Mouse (Mus musculus) MEL (cell line): ENCODE measurements around the gene Ccr6. TPM values are rescaled to one million over a fixed set of nuclear protein-coding genes. Genes with fewer than 3 reads are reported as not detected.
A peak's percentile ranks its signal among the peaks of the same experiment; 100 is the strongest.

Experiments used
- DNase-seq: peaks from one replicate; pipeline ENCODE4 v3.0.0; 2011; ENCODE audit warnings: low read depth, low spot score
- H3K27ac ChIP-seq: 2 replicates; pipeline ENCODE4 v1.5.1; 2012; ENCODE audit warnings: low read depth, mild to moderate bottlenecking, control low read depth, low read length, moderate library complexity; ENCODE audit not compliant: control insufficient read depth
- H3K27me3 ChIP-seq, 2 experiments: fragments of 150-350 bp in 1 of 2; sonication (generic) in 1 of 2; 2 replicates each; pipeline ENCODE4 v1.6.1; 2012; ENCODE audit warnings: low read length in 2 of 2, mild to moderate bottlenecking in 2 of 2, improper control_type of control experiment in 1 of 2, moderate library complexity in 1 of 2; ENCODE audit not compliant: insufficient read depth in 2 of 2, control insufficient read depth in 1 of 2
- H3K36me3 ChIP-seq, 2 experiments: 2 replicates each; pipeline ENCODE4 v1.6.1; 2012 to 2014; ENCODE audit warnings: low read length in 2 of 2, improper control_type of control experiment in 1 of 2, inconsistent platforms in 1 of 2, mild to moderate bottlenecking in 1 of 2; ENCODE audit not compliant: insufficient read depth in 2 of 2, control insufficient read depth in 1 of 2
- H3K4me1 ChIP-seq, 2 experiments: fragments of 150-350 bp in 1 of 2; sonication (generic) in 1 of 2; 2 replicates each; pipeline ENCODE4 v1.6.1; 2012; ENCODE audit warnings: low read length in 2 of 2, improper control_type of control experiment in 1 of 2, mild to moderate bottlenecking in 1 of 2; ENCODE audit not compliant: insufficient read depth in 2 of 2, control insufficient read depth in 1 of 2
- H3K4me3 ChIP-seq, 2 experiments: fragments of 150-350 bp in 1 of 2; sonication (generic) in 1 of 2; 2 replicates each; pipeline ENCODE4 v1.5.1; 2012; ENCODE audit warnings: low read depth in 2 of 2, low read length in 2 of 2, mild to moderate bottlenecking in 2 of 2, moderate library complexity in 2 of 2, control low read depth in 1 of 2, improper control_type of control experiment in 1 of 2; ENCODE audit not compliant: control insufficient read depth in 1 of 2, insufficient read depth in 1 of 2
- H3K79me2 ChIP-seq: 2 replicates; pipeline ENCODE4 v1.6.1; 2012; ENCODE audit warnings: mild to moderate bottlenecking, low read length, moderate library complexity; ENCODE audit not compliant: control insufficient read depth, poor library complexity, insufficient read depth
- H3K9ac ChIP-seq: 2 replicates; pipeline ENCODE4 v1.6.1; 2012; ENCODE audit warnings: low read depth, mild to moderate bottlenecking, control low read depth, low read length, moderate library complexity; ENCODE audit not compliant: control insufficient read depth, poor library complexity, severe bottlenecking
- H3K9me3 ChIP-seq: fragments of 150-350 bp; sonication (generic); replicated peaks from 2 replicates; pipeline ENCODE4 v1.6.1; 2012; ENCODE audit warnings: mild to moderate bottlenecking, low read length, improper control_type of control experiment, moderate library complexity; ENCODE audit not compliant: insufficient read depth
- CHD2 ChIP-seq: IDR thresholded peaks from 2 replicates; pipeline ENCODE4 v1.6.1; 2011; ENCODE audit warnings: low read length, improper control_type of control experiment
- CTCF ChIP-seq, 3 experiments: IDR thresholded peaks in 2 of 3; conservative IDR thresholded peaks in 1 of 3; 2 replicates each; pipeline ENCODE4 v1.5.1; 2011 to 2012; ENCODE audit warnings: low read length in 3 of 3, low read depth in 2 of 3, mild to moderate bottlenecking in 2 of 3, improper control_type of control experiment in 1 of 3, inconsistent platforms in 1 of 3, mixed read lengths in 1 of 3, moderate library complexity in 1 of 3; ENCODE audit not compliant: control insufficient read depth in 1 of 3, insufficient read depth in 1 of 3, poor library complexity in 1 of 3, severe bottlenecking in 1 of 3
- E2F4 ChIP-seq: IDR thresholded peaks from 2 replicates; pipeline ENCODE4 v1.6.1; 2011; ENCODE audit warnings: low read depth, low read length, improper control_type of control experiment, borderline replicate concordance
- EP300 ChIP-seq, 2 experiments: IDR thresholded peaks; 2 replicates each; pipeline ENCODE4 v1.6.1; 2011; ENCODE audit warnings: improper control_type of control experiment in 2 of 2, low read length in 2 of 2, low read depth in 1 of 2, mild to moderate bottlenecking in 1 of 2
- GABPA ChIP-seq: IDR thresholded peaks from 2 replicates; pipeline ENCODE4 v1.6.1; 2012; ENCODE audit warnings: low read depth, mild to moderate bottlenecking, inconsistent platforms, low read length, improper control_type of control experiment, moderate library complexity
- GATA1 ChIP-seq: IDR thresholded peaks from 2 replicates; pipeline ENCODE4 v1.6.1; 2011; ENCODE audit warnings: low read depth, low read length, improper control_type of control experiment
- HCFC1 ChIP-seq: IDR thresholded peaks from 2 replicates; pipeline ENCODE4 v1.6.1; 2012; ENCODE audit warnings: low read depth, mild to moderate bottlenecking, inconsistent platforms, low read length, improper control_type of control experiment, moderate library complexity
- JUND ChIP-seq: IDR thresholded peaks from 2 replicates; pipeline ENCODE4 v1.6.1; 2011; ENCODE audit warnings: low read depth, mild to moderate bottlenecking, improper control_type of control experiment, low read length
- MAFK ChIP-seq: IDR thresholded peaks from 2 replicates; pipeline ENCODE4 v1.6.1; 2011; ENCODE audit warnings: low read depth, mild to moderate bottlenecking, low read length, improper control_type of control experiment, borderline replicate concordance
- MXI1 ChIP-seq: IDR thresholded peaks from 2 replicates; pipeline ENCODE4 v1.6.1; 2011; ENCODE audit warnings: mild to moderate bottlenecking, low read depth, low read length, improper control_type of control experiment
- NELFE ChIP-seq: IDR thresholded peaks from 2 replicates; pipeline ENCODE4 v1.6.1; 2011; ENCODE audit warnings: low read depth, low read length, improper control_type of control experiment
- POLR2A ChIP-seq, 2 experiments: IDR thresholded peaks; 2 replicates each; pipeline ENCODE4 v1.6.1; 2011 to 2012; ENCODE audit warnings: low read length in 2 of 2, mild to moderate bottlenecking in 2 of 2, control low read depth in 1 of 2, improper control_type of control experiment in 1 of 2, low read depth in 1 of 2, moderate library complexity in 1 of 2; ENCODE audit not compliant: control insufficient read depth in 1 of 2, insufficient read depth in 1 of 2, poor library complexity in 1 of 2
- POLR2AphosphoS5 ChIP-seq: IDR thresholded peaks from 2 replicates; pipeline ENCODE4 v1.6.1; 2012; ENCODE audit warnings: low read depth, borderline replicate concordance, mild to moderate bottlenecking, inconsistent platforms, low read length, moderate library complexity, mixed read lengths
- RCOR1 ChIP-seq: IDR thresholded peaks from 2 replicates; pipeline ENCODE4 v1.6.1; 2012; ENCODE audit warnings: low read depth, mild to moderate bottlenecking, inconsistent platforms, low read length, improper control_type of control experiment
- SIN3A ChIP-seq: IDR thresholded peaks from 2 replicates; pipeline ENCODE4 v1.6.1; 2012; ENCODE audit warnings: low read length, improper control_type of control experiment, inconsistent platforms
- SMC3 ChIP-seq: IDR thresholded peaks from 2 replicates; pipeline ENCODE4 v1.6.1; 2011; ENCODE audit warnings: low read depth, low read length, improper control_type of control experiment
- TBP ChIP-seq: IDR thresholded peaks from 2 replicates; pipeline ENCODE4 v1.8.0; 2011; ENCODE audit warnings: low read depth, low read length, improper control_type of control experiment
- UBTF ChIP-seq: IDR thresholded peaks from 2 replicates; pipeline ENCODE4 v1.6.1; 2012; ENCODE audit warnings: low read depth, mild to moderate bottlenecking, inconsistent platforms, low read length, improper control_type of control experiment, moderate library complexity, borderline replicate concordance; ENCODE audit not compliant: insufficient read depth
- USF1 ChIP-seq: IDR thresholded peaks from 2 replicates; pipeline ENCODE4 v1.6.1; 2014; ENCODE audit warnings: low read depth, mild to moderate bottlenecking, inconsistent platforms, low read length, improper control_type of control experiment, moderate library complexity
- USF2 ChIP-seq, 2 experiments: IDR thresholded peaks; 2 replicates each; pipeline ENCODE4 v1.6.1; 2011 to 2012; ENCODE audit warnings: improper control_type of control experiment in 2 of 2, low read length in 2 of 2, borderline replicate concordance in 1 of 2, inconsistent platforms in 1 of 2, low read depth in 1 of 2, mild to moderate bottlenecking in 1 of 2; ENCODE audit not compliant: insufficient read depth in 1 of 2
- ZKSCAN1 ChIP-seq: IDR thresholded peaks from 2 replicates; pipeline ENCODE4 v1.6.1; 2012; ENCODE audit warnings: low read depth, mild to moderate bottlenecking, inconsistent platforms, low read length, improper control_type of control experiment, moderate library complexity
- ZMIZ1 ChIP-seq: IDR thresholded peaks from 2 replicates; pipeline ENCODE4 v1.6.1; 2012; ENCODE audit warnings: low read depth, mild to moderate bottlenecking, inconsistent platforms, low read length, improper control_type of control experiment, moderate library complexity
- ZNF384 ChIP-seq: IDR thresholded peaks from 2 replicates; pipeline ENCODE4 v1.6.1; 2012; ENCODE audit warnings: low read depth, mild to moderate bottlenecking, inconsistent platforms, low read length, improper control_type of control experiment
- polyA plus RNA-seq, 2 experiments: library from polyadenylated mRNA; stranded (reverse) in 1 of 2; unstranded in 1 of 2; fragments of >175 nt in 1 of 2; fragments of >200 nt in 1 of 2; gene quantifications; 2 replicates each; pipeline versions ENCODE4 v1.2.1 to v1.2.4; 2012; ENCODE audit warnings: low replicate concordance in 2 of 2, low read depth in 1 of 2; ENCODE audit not compliant: insufficient read length in 2 of 2, insufficient read depth in 1 of 2, missing spikeins in 1 of 2
- total RNA-seq: library from RNA; depleted of rRNA; stranded (reverse); fragments of 300-350 nt; gene quantifications from 2 replicates; pipeline ENCODE4 v1.2.3, GENCODE M21; 2012

Gene Ccr6
- total and polyA plus RNA-seq, 3 experiments, result not detected

DNA sequence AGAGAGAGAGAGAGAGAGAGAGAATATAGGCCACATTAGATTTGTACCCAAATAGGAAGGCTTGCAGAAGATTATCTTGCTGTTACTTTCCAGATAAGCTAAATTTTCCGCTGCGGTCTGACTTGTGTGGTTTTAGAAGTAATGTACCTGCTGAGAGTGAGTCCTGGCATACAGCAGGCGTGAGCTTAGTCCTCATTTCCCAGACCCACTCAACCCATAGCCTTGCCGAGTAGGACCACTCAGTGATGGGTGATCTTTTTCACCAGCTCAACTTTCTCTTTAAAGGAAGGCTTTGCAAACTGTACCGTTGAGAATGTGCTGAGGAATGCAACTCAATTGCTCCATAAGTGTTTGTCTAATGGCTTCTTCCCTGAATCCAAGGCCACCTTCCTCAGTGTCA lies 29.2 kb upstream of the Ccr6 start:
- H3K9me3 ChIP-seq, result no peaks in the 10 kb centered on the region
- no peaks in the 10 kb centered on the region for H3K4me1 ChIP-seq
- no peak overlapping the region for H3K9ac ChIP-seq
- H3K27me3 ChIP-seq, result no peaks in the 10 kb centered on the region
- H3K36me3 ChIP-seq, result no peaks in the 10 kb centered on the region
- peak; percentile 18 for DNase-seq
- no peak overlapping the region for H3K27ac ChIP-seq
- TF ChIP-seq RCOR1 (peak; percentile 26; the same call in 1 of the 2 replicates), SMC3 (no peak), GATA1 (peak; percentile 46)
- TF ChIP-seq, all 39 proteins: peak for 2
- no peak overlapping the region for H3K4me3 ChIP-seq
- no peaks in the 10 kb centered on the region for H3K79me2 ChIP-seq

DNA sequence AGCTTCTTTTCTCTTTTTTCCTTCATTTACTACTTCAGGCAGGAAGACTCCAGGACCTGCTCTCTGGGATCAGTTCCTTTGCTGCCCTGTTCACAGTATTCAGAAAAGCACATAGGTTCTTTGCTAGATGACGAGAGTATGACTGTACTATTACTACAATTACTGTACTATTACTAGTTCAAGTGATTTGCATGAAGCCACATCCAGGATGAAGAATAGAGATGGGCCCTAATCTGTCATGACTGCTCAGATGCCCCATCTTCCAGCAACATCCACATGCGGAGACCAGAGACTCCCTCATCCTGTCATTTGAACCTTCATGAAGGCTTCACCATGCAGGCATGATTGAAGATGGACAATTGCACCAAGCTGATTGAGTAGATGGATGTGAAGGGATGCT lies 26.1 kb upstream of the Ccr6 start:
- H3K27ac ChIP-seq, result no peak overlapping the region
- no peaks in the 10 kb centered on the region for H3K9me3 ChIP-seq
- H3K4me1 ChIP-seq, result no peaks in the 10 kb centered on the region
- peaks cover 2 to 6% of the 10 kb centered on the region in 2 experiments; a peak in 3 of 4 replicates for H3K27me3 ChIP-seq
- H3K79me2 ChIP-seq, result no peaks in the 10 kb centered on the region
- no peak overlapping the region for H3K4me3 ChIP-seq
- no peak overlapping the region for H3K9ac ChIP-seq
- no peaks in the 10 kb centered on the region for H3K36me3 ChIP-seq
- DNase-seq, result no peak
- TF ChIP-seq EP300 (IDR thresholded peaks at IDR 0.05; ENCODE audit: low read depth in 1 of 2, low read length in 2 of 2) (no peak), MXI1 (no peak), TBP (no peak), SMC3 (no peak), E2F4 (no peak), CHD2 (no peak), POLR2A (IDR thresholded peaks at IDR 0.05; ENCODE audit: control insufficient read depth in 1 of 2, insufficient read depth in 1 of 2, low read depth in 1 of 2, low read length in 2 of 2, poor library complexity in 1 of 2) (no peak), NELFE (no peak), SIN3A (no peak)

DNA sequence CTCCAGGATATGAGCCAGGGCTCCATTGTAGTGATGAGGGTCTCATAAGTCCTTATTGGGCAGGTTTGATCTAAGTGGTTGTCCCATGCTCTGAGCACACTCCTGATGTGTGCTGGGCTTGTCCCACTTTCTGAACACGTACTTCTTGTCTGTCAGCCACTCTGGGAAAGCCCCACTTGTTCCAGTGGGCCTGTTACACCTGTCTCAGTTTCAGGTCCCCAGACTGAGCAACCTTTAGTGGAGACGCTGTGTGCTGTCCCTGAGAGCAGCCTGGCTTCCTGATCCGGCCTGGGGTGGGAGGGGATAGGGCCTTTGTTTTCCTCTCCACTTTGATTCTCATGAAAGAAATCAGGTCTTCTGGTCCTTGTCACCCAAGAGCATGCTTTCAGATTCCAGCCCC lies 25.7 kb upstream of the Ccr6 start:
- Histone ChIP-seq H3K27ac (no peak overlapping the region), H3K9ac (no peak overlapping the region), H3K79me2 (no peaks in the 10 kb centered on the region), H3K36me3 (no peaks in the 10 kb centered on the region), H3K27me3 (peaks cover 3 to 6% of the 10 kb centered on the region in 2 experiments; a peak in 3 of 4 replicates), H3K9me3 (no peaks in the 10 kb centered on the region), H3K4me3 (no peak overlapping the region), H3K4me1 (no peaks in the 10 kb centered on the region)
- no peak for TF ChIP-seq JUND
- TF ChIP-seq POLR2A (IDR thresholded peaks at IDR 0.05; ENCODE audit: control insufficient read depth in 1 of 2, insufficient read depth in 1 of 2, low read depth in 1 of 2, low read length in 2 of 2, poor library complexity in 1 of 2), result no peak
- no peak for TF ChIP-seq GABPA
- TF ChIP-seq EP300 (IDR thresholded peaks at IDR 0.05; ENCODE audit: low read depth in 1 of 2, low read length in 2 of 2), result no peak
- TF ChIP-seq CHD2, result no peak
- no peak for TF ChIP-seq HCFC1
- TF ChIP-seq RCOR1, result no peak
- no peak for TF ChIP-seq MAFK
- TF ChIP-seq POLR2AphosphoS5, result no peak
- no peak for TF ChIP-seq USF1
- TF ChIP-seq CTCF (IDR thresholded peaks at IDR 0.05 in 2 of 3, conservative IDR thresholded peaks at IDR 0.05 in 1 of 3; ENCODE audit: control insufficient read depth in 1 of 3, insufficient read depth in 1 of 3, low read depth in 2 of 3, low read length in 3 of 3, poor library complexity in 1 of 3, severe bottlenecking in 1 of 3), result no peak
- TF ChIP-seq NELFE, result no peak
- no peak for TF ChIP-seq SMC3
- TF ChIP-seq ZKSCAN1, result no peak
- no peak for TF ChIP-seq UBTF
- no peak for TF ChIP-seq ZNF384
- no peak for TF ChIP-seq USF2 (IDR thresholded peaks at IDR 0.05; ENCODE audit: borderline replicate concordance in 1 of 2, insufficient read depth in 1 of 2, low read depth in 1 of 2, low read length in 2 of 2)
- TF ChIP-seq ZMIZ1, result no peak
- DNase-seq, result no peak
